Mouse (Mus musculus) heart, embryonic 16.5 days (tissue): ENCODE data around the gene Trem3. TPM values are rescaled to one million over a fixed set of nuclear protein-coding genes. Genes with fewer than 3 reads are reported as not detected.

Experiments
- ATAC-seq: fragments of 200-750 bp; cut with Nextera tagmentation; replicated peaks from 2 replicates; pipeline ENCODE4 v1.8.0; 2017; ENCODE audit warnings: moderate number of reproducible peaks; ENCODE audit not compliant: insufficient read depth, low FRiP score; ENCODE audit errors: extremely low read depth
- H3K27ac ChIP-seq: fragments of 300-500 bp; sonication (generic); 2 replicates; pipeline ENCODE4 v1.5.1; 2014; ENCODE audit warnings: mild to moderate bottlenecking, low read length, control low read depth, moderate library complexity
- H3K27me3 ChIP-seq: fragments of 300-500 bp; sonication (generic); 2 replicates; pipeline ENCODE4 v1.6.1; 2014; ENCODE audit warnings: low read length, mixed read lengths; ENCODE audit not compliant: control insufficient read depth, insufficient read depth
- H3K36me3 ChIP-seq: fragments of 300-500 bp; sonication (generic); 2 replicates; pipeline ENCODE4 v1.6.1; 2014; ENCODE audit not compliant: control insufficient read depth, insufficient read depth
- H3K4me1 ChIP-seq: fragments of 300-500 bp; sonication (generic); 2 replicates; pipeline ENCODE4 v1.6.1; 2014; ENCODE audit warnings: low read length, mixed read lengths; ENCODE audit not compliant: control insufficient read depth, insufficient read depth
- H3K4me2 ChIP-seq: fragments of 300-500 bp; sonication (generic); 2 replicates; pipeline ENCODE4 v1.6.1; 2014; ENCODE audit warnings: low read depth, mild to moderate bottlenecking, control low read depth, low read length
- H3K4me3 ChIP-seq: fragments of 300-500 bp; sonication (generic); 2 replicates; pipeline ENCODE4 v1.5.1; 2014; ENCODE audit warnings: mild to moderate bottlenecking, control low read depth, low read length
- H3K9ac ChIP-seq: fragments of 300-500 bp; sonication (generic); 2 replicates; pipeline ENCODE4 v1.6.1; 2014; ENCODE audit warnings: low read length, control low read depth
- H3K9me3 ChIP-seq: fragments of 300-500 bp; sonication (generic); replicated peaks from 2 replicates; pipeline ENCODE4 v1.6.1; 2016; ENCODE audit warnings: low read length; ENCODE audit not compliant: control insufficient read depth
- WGBS: fragments of 180-500 bp; shearing (Covaris S2); extraction: QIAGEN DNeasy Blood & Tissue Kit; methylation state at CpG from one replicate; pipeline ENCODE4 v1.1.7; 2014; 5-methylcytosine and 5-hydroxymethylcytosine counted together
- polyA plus RNA-seq: library from polyadenylated mRNA; unstranded; fragments of >200 nt; fragmentation: Nextera tagmentation; extraction: Ambion mirVana; gene quantifications from 2 replicates; pipeline ENCODE4 v1.2.1, GENCODE M21; 2015

Trem3 gene
- polyA plus RNA-seq = 0.30 TPM in 1 of 2 replicates, not detected in the other

DNA sequence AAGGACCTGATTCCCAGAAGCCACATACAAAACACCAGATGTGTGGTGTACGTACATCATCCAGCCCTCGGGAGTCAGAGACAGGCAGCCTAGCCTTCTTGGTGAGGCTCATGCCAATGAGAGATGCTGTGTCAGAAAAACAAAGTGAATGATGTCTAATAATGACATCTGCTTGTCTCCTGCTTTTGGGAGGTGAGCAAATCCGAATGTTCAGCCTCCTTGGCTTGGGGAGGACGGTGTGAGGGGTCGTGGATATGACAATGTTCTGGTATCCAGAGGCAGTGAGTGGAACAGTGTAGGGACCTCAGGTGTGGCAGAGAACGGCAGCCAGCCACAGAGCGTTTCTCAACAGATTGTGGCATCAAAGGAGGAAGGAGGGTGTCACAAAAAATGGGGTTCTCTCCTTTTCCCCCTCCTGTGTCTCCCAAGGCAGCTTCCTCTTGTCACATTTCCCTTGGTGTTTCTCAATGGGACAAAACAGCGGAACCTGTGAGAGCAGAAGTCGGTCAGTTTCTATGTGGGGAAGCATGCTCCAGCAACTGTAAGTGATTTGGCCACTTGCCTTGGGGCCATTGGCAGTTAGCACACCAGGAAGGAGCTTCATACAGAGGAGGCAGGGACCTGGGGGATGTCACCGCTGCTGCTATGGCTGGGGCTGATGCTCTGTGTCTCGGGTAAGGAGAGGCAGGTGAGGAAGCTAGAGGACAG is at the start of gene Trem3:
TSS of gene Trem3 (plus strand) at position 557 of the 708 bp plus-strand sequence.
- WGBS = 76% methylated on average over 11 of the region's 11 CpGs
- H3K9me3 ChIP-seq = no peaks in the 10 kb centered on the region

DNA sequence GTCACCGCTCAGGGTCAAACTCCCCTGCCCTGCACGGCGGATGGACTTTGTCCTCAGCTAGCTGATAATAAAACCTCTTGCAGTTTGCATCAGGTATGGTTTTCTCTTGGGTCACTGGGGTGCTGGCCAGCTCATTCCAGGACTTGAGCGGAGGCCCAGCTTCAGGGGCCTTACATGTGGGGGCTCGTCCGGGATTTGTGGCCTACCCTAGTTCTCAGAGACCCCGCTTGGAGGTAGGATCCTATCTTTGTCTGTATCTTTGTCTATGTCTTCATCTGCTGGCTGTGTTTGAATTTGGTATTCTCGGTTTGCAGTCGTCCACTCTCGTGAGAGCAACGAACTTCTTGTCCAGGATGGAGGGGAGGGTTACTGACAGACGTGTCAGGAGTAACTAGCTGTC is 44.5 kb upstream of the Trem3 start:
- no peaks in the 10 kb centered on the region for H3K4me1 ChIP-seq
- H3K27ac ChIP-seq = no peak overlapping the region
- WGBS = 91% methylated on average over 12 of the region's 12 CpGs
- peaks cover 22% of the 10 kb centered on the region for H3K9me3 ChIP-seq
- no peak overlapping the region for H3K9ac ChIP-seq
- ATAC-seq = no peak
- H3K4me2 ChIP-seq = no peak overlapping the region
- H3K4me3 ChIP-seq = no peak overlapping the region
- H3K27me3 ChIP-seq = no peaks in the 10 kb centered on the region
- no peaks in the 10 kb centered on the region for H3K36me3 ChIP-seq

More for the DNA sequence above, at the start of gene Trem3:
- no peaks in the 10 kb centered on the region for H3K27me3 ChIP-seq
- no peaks in the 10 kb centered on the region for H3K4me1 ChIP-seq
- no peak within 1 kb of the TSS for H3K27ac ChIP-seq
- H3K9ac ChIP-seq = no peak within 1 kb of the TSS
- no peaks in the 10 kb centered on the region for H3K36me3 ChIP-seq
- ATAC-seq = no peak
- no peak within 1 kb of the TSS for H3K4me2 ChIP-seq
- no peak within 1 kb of the TSS for H3K4me3 ChIP-seq

DNA sequence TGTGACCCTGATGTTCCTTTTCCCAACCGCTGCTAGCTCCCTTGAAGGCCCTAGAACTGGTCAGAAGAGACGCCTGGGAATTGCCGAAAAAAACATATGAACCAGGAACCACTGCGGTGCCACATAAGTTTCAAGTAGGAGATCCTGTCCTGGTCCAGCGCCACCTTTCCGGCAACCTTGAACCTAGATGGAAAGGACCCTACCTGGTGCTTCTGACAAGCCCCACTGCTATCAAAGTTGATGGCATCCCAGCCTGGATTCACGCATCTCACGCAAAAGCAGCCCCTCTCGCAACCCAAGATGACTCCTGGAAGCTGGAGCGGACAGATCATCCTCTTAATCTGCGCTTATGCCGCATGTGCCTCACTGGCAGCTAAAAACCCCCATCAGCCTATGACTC is 35.0 kb upstream of the Trem3 start:
- no peaks in the 10 kb centered on the region for H3K9me3 ChIP-seq
- ATAC-seq = no peak
- 93% methylated on average over 12 of the region's 12 CpGs for WGBS
- H3K4me2 ChIP-seq = no peak overlapping the region
- no peak overlapping the region for H3K9ac ChIP-seq
- H3K36me3 ChIP-seq = no peaks in the 10 kb centered on the region
- no peak overlapping the region for H3K4me3 ChIP-seq
- H3K4me1 ChIP-seq = no peaks in the 10 kb centered on the region
- H3K27ac ChIP-seq = no peak overlapping the region
- H3K27me3 ChIP-seq = no peaks in the 10 kb centered on the region

DNA sequence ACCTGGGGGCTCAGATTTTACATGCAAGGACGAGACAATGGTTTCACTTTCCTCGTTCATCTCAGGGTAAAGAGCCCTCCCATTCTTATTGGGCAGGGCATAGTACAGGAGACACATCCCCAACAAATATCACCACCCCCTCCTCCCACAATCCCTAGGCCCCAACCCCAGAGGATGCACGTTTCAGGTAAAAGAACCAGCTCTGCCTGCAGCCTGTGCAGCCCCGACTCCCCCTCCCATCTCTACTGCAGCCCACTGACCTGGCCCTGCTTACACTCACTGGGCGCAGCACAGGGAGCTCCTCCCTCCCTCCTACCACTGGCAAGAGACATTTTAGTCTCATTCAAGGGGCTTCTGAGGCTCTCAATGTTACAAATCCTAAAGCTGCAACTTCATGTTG is 34.1 kb upstream of the Trem3 start:
- Histone ChIP-seq H3K9me3 (no peaks in the 10 kb centered on the region), H3K36me3 (no peaks in the 10 kb centered on the region), H3K9ac (no peak overlapping the region), H3K27ac (no peak overlapping the region), H3K27me3 (no peaks in the 10 kb centered on the region), H3K4me3 (no peak overlapping the region), H3K4me2 (no peak overlapping the region), H3K4me1 (no peaks in the 10 kb centered on the region)
- no peak for ATAC-seq
- WGBS = 63% methylated on average over 5 of the region's 5 CpGs

DNA sequence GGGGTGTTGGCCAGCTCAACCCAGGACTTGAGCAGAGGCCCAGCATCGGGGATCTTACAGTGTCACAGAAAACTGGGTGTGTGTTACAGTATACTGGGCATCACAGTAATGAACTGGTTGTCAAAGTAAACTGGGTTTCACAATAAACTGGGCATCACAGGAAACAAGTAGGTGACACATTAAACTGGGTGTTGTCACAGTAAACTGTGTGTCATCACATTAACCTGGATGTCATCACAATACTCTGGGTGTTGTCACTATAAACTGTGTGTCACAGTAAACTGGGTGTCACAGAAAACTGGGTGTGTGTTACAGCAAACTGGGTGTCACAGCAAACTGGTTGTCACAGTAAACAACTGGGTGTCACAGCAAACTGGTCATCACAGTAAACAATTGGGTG is 32.1 kb upstream of the Trem3 start:
- ATAC-seq = no peak

DNA sequence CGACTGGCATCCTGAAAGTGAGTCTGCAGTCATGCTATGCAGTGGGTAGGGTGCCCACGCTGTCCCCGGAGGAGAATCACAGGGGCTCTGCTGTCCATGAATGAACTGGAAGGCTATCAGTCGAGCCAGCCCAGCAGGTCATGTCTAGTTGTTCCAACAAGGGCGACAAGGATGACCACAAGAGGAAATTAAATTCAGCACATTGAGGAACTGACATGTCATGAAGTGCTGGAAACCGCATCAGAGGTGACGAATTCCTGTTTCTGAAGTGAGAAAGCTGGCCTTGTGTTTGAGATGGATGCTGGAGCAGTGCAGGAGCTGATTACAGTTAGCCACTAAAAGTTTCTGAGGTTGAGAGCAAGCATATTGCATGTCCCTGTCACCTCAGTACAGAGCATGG is 16.9 kb upstream of the Trem3 start:
- no peak for ATAC-seq
- WGBS = 71% methylated on average over 7 of the region's 7 CpGs
- H3K9me3 ChIP-seq = no peaks in the 10 kb centered on the region
- H3K9ac ChIP-seq = no peak overlapping the region
- no peak overlapping the region for H3K27ac ChIP-seq
- H3K4me2 ChIP-seq = no peak overlapping the region
- no peaks in the 10 kb centered on the region for H3K27me3 ChIP-seq
- H3K36me3 ChIP-seq = no peaks in the 10 kb centered on the region
- H3K4me1 ChIP-seq = no peaks in the 10 kb centered on the region
- H3K4me3 ChIP-seq = no peak overlapping the region

More for the DNA sequence above, 32.1 kb upstream of the Trem3 start:
- Histone ChIP-seq H3K4me1 (no peaks in the 10 kb centered on the region), H3K27ac (no peak overlapping the region), H3K4me2 (no peak overlapping the region), H3K9me3 (no peaks in the 10 kb centered on the region), H3K4me3 (no peak overlapping the region), H3K27me3 (no peaks in the 10 kb centered on the region), H3K9ac (no peak overlapping the region), H3K36me3 (no peaks in the 10 kb centered on the region)
- WGBS = 77% methylated on average over 1 of the region's 1 CpGs

DNA sequence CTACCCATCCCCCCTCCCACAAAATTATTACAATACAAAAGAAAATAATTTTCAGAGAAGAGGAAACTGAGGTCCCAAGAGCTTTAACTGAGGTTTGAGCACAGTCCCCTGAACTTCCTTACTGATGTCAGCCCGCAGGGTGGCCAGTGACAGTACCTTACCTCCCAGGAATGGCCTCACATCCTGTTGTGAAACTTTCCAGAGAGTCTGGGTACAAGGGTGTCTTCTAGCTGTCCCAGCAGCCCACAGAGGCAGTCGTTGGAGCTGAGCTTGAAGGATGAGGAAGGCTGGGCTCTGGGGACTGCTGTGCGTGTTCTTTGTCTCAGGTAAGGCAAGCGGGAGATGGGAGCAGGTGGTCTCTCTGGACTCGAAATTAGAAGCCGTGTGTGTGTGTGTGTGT is 15.1 kb upstream of the Trem3 start, which contains the start of gene Trem1:
TSS of gene Trem1 (plus strand) at position 251 of the 400 bp plus-strand sequence.
- Histone ChIP-seq H3K27ac (no peak within 1 kb of the TSS), H3K36me3 (no peaks in the 10 kb centered on the region), H3K27me3 (no peaks in the 10 kb centered on the region), H3K9ac (no peak within 1 kb of the TSS), H3K9me3 (no peaks in the 10 kb centered on the region), H3K4me2 (no peak within 1 kb of the TSS), H3K4me3 (no peak within 1 kb of the TSS), H3K4me1 (no peaks in the 10 kb centered on the region)
- ATAC-seq = no peak
- 71% methylated on average over 6 of the region's 6 CpGs for WGBS

DNA sequence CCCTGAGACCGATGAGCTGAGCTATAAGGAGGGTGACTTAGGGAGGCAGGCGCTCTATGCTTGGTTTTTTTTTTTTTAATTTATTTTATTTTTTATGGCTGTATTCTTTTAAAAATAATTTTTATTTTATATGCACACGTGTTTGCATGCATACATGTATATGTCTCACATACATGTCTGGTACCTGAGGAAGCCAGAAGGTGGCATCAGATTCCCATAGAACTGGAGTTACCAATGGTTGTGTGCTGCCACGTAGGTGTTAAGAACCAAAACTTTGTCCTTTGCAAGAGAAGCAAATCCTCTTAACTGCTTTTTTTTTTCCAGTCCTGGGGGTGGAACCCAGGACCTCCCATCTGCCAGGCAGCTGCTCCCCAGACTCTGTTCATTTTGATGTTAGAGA is 13.8 kb upstream of the Trem3 start:
- no peak for ATAC-seq
- H3K4me3 ChIP-seq = no peak overlapping the region
- 87% methylated on average over 4 of the region's 4 CpGs for WGBS

DNA sequence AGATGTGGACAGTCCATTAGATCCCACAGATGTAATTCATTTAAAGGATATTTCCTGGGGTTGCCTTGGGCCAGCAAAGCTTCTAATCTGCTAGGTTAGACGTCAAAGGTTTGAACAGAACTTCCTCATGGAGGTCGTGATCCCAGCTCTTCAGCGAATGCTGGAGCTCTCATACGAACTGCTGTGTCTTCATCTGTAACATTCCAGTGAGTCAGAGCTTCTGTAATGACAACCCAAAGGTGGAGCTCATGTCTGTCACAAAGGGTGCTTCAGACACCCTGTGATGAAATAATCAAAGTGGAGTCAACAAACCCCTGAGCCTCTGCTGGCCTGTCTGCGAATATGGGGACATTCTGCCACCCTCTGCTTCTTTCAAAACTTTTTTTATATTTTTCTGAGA is 13.0 kb upstream of the Trem3 start:
- Histone ChIP-seq H3K4me1 (no peaks in the 10 kb centered on the region), H3K9ac (no peak overlapping the region), H3K4me2 (no peak overlapping the region), H3K27ac (no peak overlapping the region), H3K27me3 (no peaks in the 10 kb centered on the region), H3K4me3 (no peak overlapping the region), H3K9me3 (no peaks in the 10 kb centered on the region), H3K36me3 (no peaks in the 10 kb centered on the region)
- ATAC-seq = no peak
- WGBS = 62% methylated on average over 5 of the region's 5 CpGs

More for the DNA sequence above, 13.8 kb upstream of the Trem3 start:
- Histone ChIP-seq H3K27ac (no peak overlapping the region), H3K4me2 (no peak overlapping the region), H3K9me3 (no peaks in the 10 kb centered on the region), H3K36me3 (no peaks in the 10 kb centered on the region), H3K9ac (no peak overlapping the region), H3K4me1 (no peaks in the 10 kb centered on the region), H3K27me3 (no peaks in the 10 kb centered on the region)
